Mouse (Mus musculus) liver, embryonic 14.5 days (tissue): ENCODE measurements around the gene Src.

ENCODE experiments used
- CTCF ChIP-seq: IDR thresholded peaks from 2 replicates; pipeline ENCODE4 v1.5.1; 2016; ENCODE audit warnings: antibody characterized with exemption, low read depth, control low read depth
- EP300 ChIP-seq: IDR thresholded peaks from 2 replicates; pipeline ENCODE4 v1.6.1; 2016; ENCODE audit warnings: antibody characterized with exemption, low read depth

GRCm38 (mm10) chr2:157501324-157501723, 83.1 kb downstream of the Src start:
- no peak for TF ChIP-seq CTCF
- no peak for TF ChIP-seq EP300
